Mouse (Mus musculus): ENCODE measurements around the gene Aifm1. TPM values are rescaled to one million over a fixed set of nuclear protein-coding genes. Genes with fewer than 3 reads are reported as not detected.

The Aifm1 gene
- polyA plus RNA-seq, 1 experiment from 2014 or later, result 73.7 TPM

GRCm38 (mm10) chrX:48481687-48482086 is 31.7 kb downstream of the Aifm1 start:
- Histone ChIP-seq H3K36me3 (peaks cover 54% of the 10 kb centered on the region), H3K4me3 (no peak overlapping the region), H3K9me3 (no peaks in the 10 kb centered on the region), H3K4me2 (replicated peaks) (no peak overlapping the region), H3K27me3 (no peaks in the 10 kb centered on the region), H3K4me1 (no peaks in the 10 kb centered on the region), H3K9ac (no peak overlapping the region), H3K27ac (no peak overlapping the region)
- no peak for ATAC-seq (ENCODE audit: low FRiP score, low read depth)
- WGBS, result 89% methylated on average over 7 of the region's 7 CpGs

GRCm38 (mm10) chrX:48481095-48481494 is 32.3 kb downstream of the Aifm1 start:
- H3K27ac ChIP-seq, result no peak overlapping the region
- no peak for ATAC-seq (ENCODE audit: low FRiP score, low read depth)
- H3K9ac ChIP-seq, result no peak overlapping the region
- H3K36me3 ChIP-seq, result peaks cover 53% of the 10 kb centered on the region
- no peaks in the 10 kb centered on the region for H3K27me3 ChIP-seq
- no peak overlapping the region for H3K4me3 ChIP-seq
- WGBS, result 70% methylated on average over 4 of the region's 4 CpGs
- H3K4me2 ChIP-seq (replicated peaks), result no peak overlapping the region
- no peaks in the 10 kb centered on the region for H3K9me3 ChIP-seq
- H3K4me1 ChIP-seq, result no peaks in the 10 kb centered on the region

- Histone ChIP-seq H3K27me3 (no peaks in the 10 kb centered on the region), H3K4me3 (no peak overlapping the region), H3K9ac (no peak overlapping the region), H3K36me3 (peaks cover 3% of the 10 kb centered on the region), H3K9me3 (no peaks in the 10 kb centered on the region), H3K4me1 (no peaks in the 10 kb centered on the region), H3K27ac (no peak overlapping the region), H3K4me2 (replicated peaks) (no peak overlapping the region)
- 80% methylated on average over 3 of the region's 3 CpGs for WGBS
- ATAC-seq (ENCODE audit: low FRiP score, low read depth), result no peak
Measured at GRCm38 (mm10) chrX:48467355-48467946, 45.9 kb downstream of the Aifm1 start.

- Histone ChIP-seq H3K4me3 (no peak overlapping the region), H3K36me3 (no peaks in the 10 kb centered on the region), H3K4me2 (replicated peaks) (no peak overlapping the region), H3K27ac (no peak overlapping the region), H3K4me1 (peaks cover 4% of the 10 kb centered on the region; the same call in 1 of the 2 replicates), H3K9me3 (no peaks in the 10 kb centered on the region), H3K27me3 (no peaks in the 10 kb centered on the region), H3K9ac (no peak overlapping the region)
- no peak for ATAC-seq (ENCODE audit: low FRiP score, low read depth)
- WGBS, result 71% methylated on average over 2 of the region's 2 CpGs
Measured at GRCm38 (mm10) chrX:48466174-48466573, 47.2 kb downstream of the Aifm1 start.

- no peak overlapping the region for H3K27ac ChIP-seq
- H3K9ac ChIP-seq, result no peak overlapping the region
- no peak for ATAC-seq (ENCODE audit: low FRiP score, low read depth)
- no peak overlapping the region for H3K4me2 ChIP-seq (replicated peaks)
- no peaks in the 10 kb centered on the region for H3K27me3 ChIP-seq
- no peaks in the 10 kb centered on the region for H3K9me3 ChIP-seq
- no peaks in the 10 kb centered on the region for H3K36me3 ChIP-seq
- 90% methylated on average over 6 of the region's 6 CpGs for WGBS
- peaks cover 4% of the 10 kb centered on the region; the same call in 1 of the 2 replicates for H3K4me1 ChIP-seq
- H3K4me3 ChIP-seq, result no peak overlapping the region
Measured at GRCm38 (mm10) chrX:48464436-48464835, 48.9 kb downstream of the Aifm1 start.

GRCm38 (mm10) chrX:48463636-48464035 is 49.7 kb downstream of the Aifm1 start:
- Histone ChIP-seq H3K4me3 (no peak overlapping the region), H3K27me3 (no peaks in the 10 kb centered on the region), H3K36me3 (no peaks in the 10 kb centered on the region), H3K4me1 (peaks cover 4% of the 10 kb centered on the region; the same call in 1 of the 2 replicates), H3K4me2 (replicated peaks) (no peak overlapping the region), H3K9ac (no peak overlapping the region), H3K27ac (no peak overlapping the region), H3K9me3 (no peaks in the 10 kb centered on the region)
- no peak for ATAC-seq (ENCODE audit: low FRiP score, low read depth)
- 87% methylated on average over 4 of the region's 4 CpGs for WGBS

GRCm38 (mm10) chrX:48462754-48463507 is 50.4 kb downstream of the Aifm1 start, which contains the start of gene Elf4:
Gene Elf4, minus strand, starts transcription at chrX:48463132.
- Histone ChIP-seq H3K9me3 (no peaks in the 10 kb centered on the region), H3K4me3 (peak within 1 kb of the TSS; percentile 41), H3K9ac (peak within 1 kb of the TSS; percentile 63), H3K4me1 (peaks cover 4% of the 10 kb centered on the region; the same call in 1 of the 2 replicates), H3K27me3 (no peaks in the 10 kb centered on the region), H3K27ac (no peak within 1 kb of the TSS), H3K4me2 (replicated peaks) (peak within 1 kb of the TSS; percentile 68), H3K36me3 (no peaks in the 10 kb centered on the region)
- WGBS, result 18% methylated on average over 38 of the region's 38 CpGs
- peak; percentile 89 for ATAC-seq (ENCODE audit: low FRiP score, low read depth)

GRCm38 (mm10) chrX:48462297-48462696 is 51.1 kb downstream of the Aifm1 start:
- Histone ChIP-seq H3K9ac (peak overlapping the region; percentile 63; the same call in 1 of the 2 replicates), H3K4me3 (peak overlapping the region; percentile 41), H3K27ac (no peak overlapping the region), H3K36me3 (no peaks in the 10 kb centered on the region), H3K9me3 (no peaks in the 10 kb centered on the region), H3K4me2 (replicated peaks) (peak overlapping the region; percentile 68), H3K4me1 (peaks cover 4% of the 10 kb centered on the region; the same call in 1 of the 2 replicates), H3K27me3 (no peaks in the 10 kb centered on the region)
- peak; percentile 48; the same call in 1 of the 2 replicates for ATAC-seq (ENCODE audit: low FRiP score, low read depth)
- WGBS, result 31% methylated on average over 4 of the region's 4 CpGs

GRCm38 (mm10) chrX:48461006-48461405 is 52.4 kb downstream of the Aifm1 start:
- Histone ChIP-seq H3K4me1 (peaks cover 4% of the 10 kb centered on the region; the same call in 1 of the 2 replicates), H3K9ac (no peak overlapping the region), H3K9me3 (no peaks in the 10 kb centered on the region), H3K4me2 (replicated peaks) (no peak overlapping the region), H3K27me3 (no peaks in the 10 kb centered on the region), H3K4me3 (no peak overlapping the region), H3K27ac (no peak overlapping the region), H3K36me3 (no peaks in the 10 kb centered on the region)
- no peak for ATAC-seq (ENCODE audit: low FRiP score, low read depth)
- WGBS, result 67% methylated on average over 4 of the region's 4 CpGs

GRCm38 (mm10) chrX:48460496-48460895 is 52.9 kb downstream of the Aifm1 start:
- H3K27ac ChIP-seq, result no peak overlapping the region
- H3K4me2 ChIP-seq (replicated peaks), result no peak overlapping the region
- 81% methylated on average over 7 of the region's 7 CpGs for WGBS
- H3K4me3 ChIP-seq, result no peak overlapping the region
- no peak overlapping the region for H3K9ac ChIP-seq
- ATAC-seq (ENCODE audit: low FRiP score, low read depth), result no peak
- peaks cover 4% of the 10 kb centered on the region; the same call in 1 of the 2 replicates for H3K4me1 ChIP-seq
- H3K27me3 ChIP-seq, result no peaks in the 10 kb centered on the region; the same call in 1 of the 2 replicates
- no peaks in the 10 kb centered on the region for H3K9me3 ChIP-seq
- no peaks in the 10 kb centered on the region for H3K36me3 ChIP-seq

GRCm38 (mm10) chrX:48456956-48457355 is 56.4 kb downstream of the Aifm1 start:
- Histone ChIP-seq H3K9ac (no peak overlapping the region; the same call in 1 of the 2 replicates), H3K4me2 (replicated peaks) (no peak overlapping the region), H3K4me1 (no peaks in the 10 kb centered on the region), H3K36me3 (no peaks in the 10 kb centered on the region), H3K27me3 (peaks cover 20% of the 10 kb centered on the region; the same call in 1 of the 2 replicates), H3K27ac (no peak overlapping the region), H3K9me3 (no peaks in the 10 kb centered on the region), H3K4me3 (no peak overlapping the region)
- 51% methylated on average over 6 of the region's 6 CpGs for WGBS
- ATAC-seq (ENCODE audit: low FRiP score, low read depth), result no peak

- ATAC-seq (ENCODE audit: low FRiP score, low read depth), result no peak
- H3K9ac ChIP-seq, result no peak overlapping the region
- peak overlapping the region; percentile 61 for H3K4me2 ChIP-seq (replicated peaks)
- WGBS, result 36% methylated on average over 9 of the region's 9 CpGs
- no peak overlapping the region for H3K27ac ChIP-seq
- H3K9me3 ChIP-seq, result no peaks in the 10 kb centered on the region
- H3K36me3 ChIP-seq, result no peaks in the 10 kb centered on the region
- peaks cover 20% of the 10 kb centered on the region; the same call in 1 of the 2 replicates for H3K27me3 ChIP-seq
- H3K4me1 ChIP-seq, result 0 out of 2 replicates have a peak, but pooled peaks cover 2% of the 10 kb centered on the region
- no peak overlapping the region for H3K4me3 ChIP-seq
Measured at GRCm38 (mm10) chrX:48455018-48455417, 58.3 kb downstream of the Aifm1 start.

Measured in limb, embryonic 13.5 days (tissue).